Mouse (Mus musculus): ENCODE data around the gene Ceacam10. TPM values are rescaled to one million over a fixed set of nuclear protein-coding genes. Genes with fewer than 3 reads are reported as not detected.

The Ceacam10 gene
- polyA plus RNA-seq, 1 experiment from 2014 or later = 0.99 TPM

- H3K4me1 ChIP-seq (ENCODE audit: control insufficient read depth, insufficient read depth, low read length) = no peaks in the 10 kb centered on the region
- H3K27ac ChIP-seq (ENCODE audit: low read depth, low read length) = no peak overlapping the region
- H3K4me2 ChIP-seq (ENCODE audit: low read depth, low read length) = no peak overlapping the region
- H3K9me3 ChIP-seq (ENCODE audit: control insufficient read depth, low read length) = no peaks in the 10 kb centered on the region
- H3K27me3 ChIP-seq (ENCODE audit: control insufficient read depth, insufficient read depth, low read length) = no peaks in the 10 kb centered on the region
- ATAC-seq (ENCODE audit: low read depth) = no peak
- no peak overlapping the region for H3K4me3 ChIP-seq (ENCODE audit: low read depth, low read length)
- no peaks in the 10 kb centered on the region for H3K36me3 ChIP-seq (ENCODE audit: control insufficient read depth, insufficient read depth, low read length)
- H3K9ac ChIP-seq (replicated peaks; ENCODE audit: low read depth, low read length) = no peak overlapping the region
These were observed 5.6 kb upstream of the Ceacam10 start for GRCm38 (mm10) chr7:24771361-24771760.

GRCm38 (mm10) chr7:24773942-24774535 is 3.0 kb upstream of the Ceacam10 start:
- H3K9ac ChIP-seq (replicated peaks; ENCODE audit: low read depth, low read length) = no peak overlapping the region
- ATAC-seq (ENCODE audit: low read depth) = no peak
- no peaks in the 10 kb centered on the region for H3K9me3 ChIP-seq (ENCODE audit: control insufficient read depth, low read length)
- no peaks in the 10 kb centered on the region for H3K27me3 ChIP-seq (ENCODE audit: control insufficient read depth, insufficient read depth, low read length)
- no peak overlapping the region for H3K4me3 ChIP-seq (ENCODE audit: low read depth, low read length)
- H3K36me3 ChIP-seq (ENCODE audit: control insufficient read depth, insufficient read depth, low read length) = no peaks in the 10 kb centered on the region
- no peak overlapping the region for H3K4me2 ChIP-seq (ENCODE audit: low read depth, low read length)
- H3K4me1 ChIP-seq (ENCODE audit: control insufficient read depth, insufficient read depth, low read length) = no peaks in the 10 kb centered on the region
- WGBS = 55% methylated on average over 3 of the region's 3 CpGs
- no peak overlapping the region for H3K27ac ChIP-seq (ENCODE audit: low read depth, low read length)

DNA sequence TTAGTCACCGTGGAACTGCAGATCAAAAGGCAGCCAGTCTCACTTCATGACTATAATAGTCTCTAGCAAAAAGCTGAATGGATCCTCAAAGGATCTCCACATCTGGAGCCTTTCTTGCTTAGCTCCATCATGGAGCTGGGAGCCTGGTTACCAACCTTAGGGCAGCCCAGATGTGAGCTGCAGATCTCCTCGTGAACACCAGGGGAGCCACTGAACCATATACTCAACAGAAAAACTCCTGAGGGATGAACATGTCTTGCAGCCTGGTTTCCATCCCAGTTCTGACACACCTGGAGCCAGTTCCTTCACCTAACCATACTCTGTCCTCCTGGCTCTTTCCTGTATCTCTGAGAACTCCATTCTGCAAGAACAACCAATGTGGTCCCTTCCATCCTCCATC is 861 bp upstream of the Ceacam10 start:
- no peak overlapping the region for H3K9ac ChIP-seq (replicated peaks; ENCODE audit: low read depth, low read length)
- no peaks in the 10 kb centered on the region for H3K36me3 ChIP-seq (ENCODE audit: control insufficient read depth, insufficient read depth, low read length)
- no peak for ATAC-seq (ENCODE audit: low read depth)
- no peaks in the 10 kb centered on the region for H3K9me3 ChIP-seq (ENCODE audit: control insufficient read depth, low read length)
- H3K27ac ChIP-seq (ENCODE audit: low read depth, low read length) = no peak overlapping the region
- no peaks in the 10 kb centered on the region for H3K27me3 ChIP-seq (ENCODE audit: control insufficient read depth, insufficient read depth, low read length)
- WGBS = 79% methylated on average over 2 of the region's 2 CpGs
- no peak overlapping the region for H3K4me3 ChIP-seq (ENCODE audit: low read depth, low read length)
- no peak overlapping the region for H3K4me2 ChIP-seq (ENCODE audit: low read depth, low read length)
- H3K4me1 ChIP-seq (ENCODE audit: control insufficient read depth, insufficient read depth, low read length) = no peaks in the 10 kb centered on the region

DNA sequence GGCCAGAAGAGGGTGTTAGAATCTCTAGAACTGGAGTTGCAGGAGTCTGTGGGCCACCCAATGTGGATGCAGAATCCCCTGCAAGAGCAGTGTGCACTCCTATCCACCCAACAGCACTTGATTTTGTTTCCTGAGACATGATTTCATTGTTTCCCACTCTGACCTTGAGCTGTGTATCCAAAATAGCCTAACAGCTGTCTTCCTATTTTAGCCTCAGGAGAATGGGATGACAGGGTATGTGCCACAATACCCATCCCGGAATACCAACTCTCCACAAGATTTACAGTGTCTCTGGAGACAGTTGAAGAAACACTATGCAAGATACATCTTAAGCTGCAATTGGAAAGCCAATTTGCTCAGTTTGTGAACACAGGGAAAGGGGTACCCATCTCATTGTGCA is 20.9 kb downstream of the Ceacam10 start:
- Histone ChIP-seq H3K9ac (replicated peaks; ENCODE audit: low read depth, low read length) (no peak overlapping the region), H3K4me2 (ENCODE audit: low read depth, low read length) (no peak overlapping the region), H3K4me1 (ENCODE audit: control insufficient read depth, insufficient read depth, low read length) (no peaks in the 10 kb centered on the region), H3K4me3 (ENCODE audit: low read depth, low read length) (no peak overlapping the region), H3K36me3 (ENCODE audit: control insufficient read depth, insufficient read depth, low read length) (no peaks in the 10 kb centered on the region), H3K27ac (ENCODE audit: low read depth, low read length) (no peak overlapping the region), H3K9me3 (ENCODE audit: control insufficient read depth, low read length) (no peaks in the 10 kb centered on the region), H3K27me3 (ENCODE audit: control insufficient read depth, insufficient read depth, low read length) (no peaks in the 10 kb centered on the region)
- 97% methylated on average over 1 of the region's 1 CpGs for WGBS
- ATAC-seq (ENCODE audit: low read depth) = no peak

DNA sequence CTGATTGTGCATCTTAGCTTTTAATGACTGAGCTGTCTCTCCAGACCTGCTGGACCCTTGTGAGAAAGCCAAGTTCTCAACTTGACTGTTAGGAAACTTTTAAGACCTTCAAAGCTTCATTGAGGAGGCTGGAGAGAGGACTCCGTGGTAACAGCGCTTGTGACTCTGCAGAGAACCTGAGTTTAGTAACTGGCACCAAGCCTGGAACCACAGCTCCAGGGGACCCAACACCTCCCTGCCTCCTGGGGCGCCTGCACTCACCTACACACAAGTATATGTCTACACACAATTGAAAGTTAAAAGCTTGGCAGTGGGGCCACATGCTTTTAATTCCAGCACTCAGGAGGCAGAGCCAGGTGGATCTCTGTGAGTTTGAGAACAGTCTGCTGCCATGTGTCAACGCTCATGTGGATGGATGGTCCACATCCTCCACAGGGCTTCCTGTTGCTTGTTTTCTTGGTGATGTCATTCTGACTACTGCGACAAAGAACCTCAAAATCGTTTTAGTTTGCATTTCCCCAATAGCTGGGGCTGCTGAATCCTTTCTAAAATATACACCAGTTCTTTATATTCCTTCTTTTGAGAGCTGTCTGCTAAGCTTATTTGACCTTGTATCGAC is 25.3 kb downstream of the Ceacam10 start:
- no peak overlapping the region for H3K27ac ChIP-seq (ENCODE audit: low read depth, low read length)
- no peak overlapping the region for H3K9ac ChIP-seq (replicated peaks; ENCODE audit: low read depth, low read length)
- no peak for ATAC-seq (ENCODE audit: low read depth)
- no peaks in the 10 kb centered on the region for H3K36me3 ChIP-seq (ENCODE audit: control insufficient read depth, insufficient read depth, low read length)
- no peak overlapping the region for H3K4me2 ChIP-seq (ENCODE audit: low read depth, low read length)
- no peaks in the 10 kb centered on the region for H3K4me1 ChIP-seq (ENCODE audit: control insufficient read depth, insufficient read depth, low read length)
- H3K27me3 ChIP-seq (ENCODE audit: control insufficient read depth, insufficient read depth, low read length) = no peaks in the 10 kb centered on the region
- H3K9me3 ChIP-seq (ENCODE audit: control insufficient read depth, low read length) = no peaks in the 10 kb centered on the region
- 76% methylated on average over 7 of the region's 7 CpGs for WGBS
- H3K4me3 ChIP-seq (ENCODE audit: low read depth, low read length) = no peak overlapping the region

GRCm38 (mm10) chr7:24804826-24805225 is 27.8 kb downstream of the Ceacam10 start:
- 76% methylated on average over 6 of the region's 6 CpGs for WGBS
- Histone ChIP-seq H3K27me3 (ENCODE audit: control insufficient read depth, insufficient read depth, low read length) (no peaks in the 10 kb centered on the region), H3K9ac (replicated peaks; ENCODE audit: low read depth, low read length) (no peak overlapping the region), H3K27ac (ENCODE audit: low read depth, low read length) (no peak overlapping the region), H3K4me3 (ENCODE audit: low read depth, low read length) (no peak overlapping the region), H3K36me3 (ENCODE audit: control insufficient read depth, insufficient read depth, low read length) (no peaks in the 10 kb centered on the region), H3K9me3 (ENCODE audit: control insufficient read depth, low read length) (no peaks in the 10 kb centered on the region), H3K4me2 (ENCODE audit: low read depth, low read length) (no peak overlapping the region), H3K4me1 (ENCODE audit: control insufficient read depth, insufficient read depth, low read length) (no peaks in the 10 kb centered on the region)
- ATAC-seq (ENCODE audit: low read depth) = no peak

- no peak overlapping the region for H3K9ac ChIP-seq (replicated peaks; ENCODE audit: low read depth, low read length)
- H3K27me3 ChIP-seq (ENCODE audit: control insufficient read depth, insufficient read depth, low read length) = no peaks in the 10 kb centered on the region
- no peak overlapping the region for H3K4me3 ChIP-seq (ENCODE audit: low read depth, low read length)
- no peak for ATAC-seq (ENCODE audit: low read depth)
- H3K4me1 ChIP-seq (ENCODE audit: control insufficient read depth, insufficient read depth, low read length) = no peaks in the 10 kb centered on the region
- 21% methylated on average over 2 of the region's 2 CpGs for WGBS
- H3K4me2 ChIP-seq (ENCODE audit: low read depth, low read length) = no peak overlapping the region
- no peaks in the 10 kb centered on the region for H3K36me3 ChIP-seq (ENCODE audit: control insufficient read depth, insufficient read depth, low read length)
- H3K9me3 ChIP-seq (ENCODE audit: control insufficient read depth, low read length) = no peaks in the 10 kb centered on the region
- no peak overlapping the region for H3K27ac ChIP-seq (ENCODE audit: low read depth, low read length)
These were observed 32.0 kb downstream of the Ceacam10 start for GRCm38 (mm10) chr7:24809041-24809440.

- no peak overlapping the region for H3K27ac ChIP-seq (ENCODE audit: low read depth, low read length)
- no peak overlapping the region for H3K9ac ChIP-seq (replicated peaks; ENCODE audit: low read depth, low read length)
- no peaks in the 10 kb centered on the region for H3K36me3 ChIP-seq (ENCODE audit: control insufficient read depth, insufficient read depth, low read length)
- WGBS = 3% methylated on average over 3 of the region's 3 CpGs
- ATAC-seq (ENCODE audit: low read depth) = peak; percentile 58; the same call in 1 of the 2 replicates
- H3K27me3 ChIP-seq (ENCODE audit: control insufficient read depth, insufficient read depth, low read length) = no peaks in the 10 kb centered on the region
- H3K4me2 ChIP-seq (ENCODE audit: low read depth, low read length) = no peak overlapping the region
- H3K9me3 ChIP-seq (ENCODE audit: control insufficient read depth, low read length) = no peaks in the 10 kb centered on the region
- no peak overlapping the region for H3K4me3 ChIP-seq (ENCODE audit: low read depth, low read length)
- no peaks in the 10 kb centered on the region for H3K4me1 ChIP-seq (ENCODE audit: control insufficient read depth, insufficient read depth, low read length)
These were observed 40.5 kb downstream of the Ceacam10 start for GRCm38 (mm10) chr7:24817502-24817901.

DNA sequence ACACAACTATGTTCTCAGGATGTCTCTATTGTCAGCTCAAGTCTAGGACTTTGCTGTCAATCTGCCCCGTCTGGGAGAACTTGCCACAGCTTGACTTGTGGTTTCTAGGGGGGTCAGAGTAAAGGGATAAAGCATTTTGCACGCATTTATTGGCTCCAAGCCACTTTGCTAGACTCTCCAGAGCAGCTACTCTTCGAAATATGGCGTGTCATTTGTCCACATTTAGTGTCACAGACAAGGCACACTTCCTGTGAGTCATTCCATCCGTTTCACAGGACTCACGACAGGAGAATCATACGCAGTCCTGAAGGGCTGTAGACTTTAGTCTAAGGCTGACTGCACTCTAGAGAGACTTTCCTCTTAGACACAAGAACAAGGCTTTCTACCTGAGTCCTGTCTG is 47.4 kb downstream of the Ceacam10 start:
- Histone ChIP-seq H3K4me1 (ENCODE audit: control insufficient read depth, insufficient read depth, low read length) (no peaks in the 10 kb centered on the region), H3K27ac (ENCODE audit: low read depth, low read length) (no peak overlapping the region), H3K36me3 (ENCODE audit: control insufficient read depth, insufficient read depth, low read length) (no peaks in the 10 kb centered on the region), H3K4me2 (ENCODE audit: low read depth, low read length) (no peak overlapping the region), H3K9me3 (ENCODE audit: control insufficient read depth, low read length) (no peaks in the 10 kb centered on the region), H3K4me3 (ENCODE audit: low read depth, low read length) (no peak overlapping the region), H3K9ac (replicated peaks; ENCODE audit: low read depth, low read length) (no peak overlapping the region), H3K27me3 (ENCODE audit: control insufficient read depth, insufficient read depth, low read length) (no peaks in the 10 kb centered on the region)
- ATAC-seq (ENCODE audit: low read depth) = no peak
- 84% methylated on average over 7 of the region's 7 CpGs for WGBS

Data from neural tube, embryonic 14.5 days (tissue).